Mouse (Mus musculus): ENCODE data around the gene Tead1. TPM values are rescaled to one million over a fixed set of nuclear protein-coding genes. Genes with fewer than 3 reads are reported as not detected.

The Tead1 gene
- total RNA-seq, 2 experiments from 2014 or later = not detected

- ATAC-seq (replicated peaks; ENCODE audit: low FRiP score, low TSS enrichment, poor library complexity, severe bottlenecking) = no peak
These were observed 83.8 kb downstream of the Tead1 start for GRCm38 (mm10) chr7:112762870-112763269.

DNA sequence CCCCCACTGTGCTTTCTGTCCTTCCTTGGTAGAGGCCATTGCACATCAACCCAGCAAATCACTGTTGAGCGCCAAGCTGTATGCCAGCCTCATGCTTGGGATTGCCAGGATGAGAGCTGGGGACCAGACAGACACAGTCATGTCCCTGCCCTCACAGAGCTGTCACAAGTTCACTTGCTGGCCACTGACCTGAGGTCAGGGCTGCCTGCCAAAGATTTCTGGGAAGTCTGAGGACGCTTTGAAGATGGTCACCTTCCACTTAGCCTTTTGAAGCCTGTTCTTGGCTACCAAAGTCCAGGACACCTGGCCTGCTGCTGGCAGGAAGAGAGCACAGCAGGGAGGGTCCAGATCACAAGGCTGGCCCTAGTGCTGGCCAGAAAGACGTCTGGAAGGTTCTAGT, 84.4 kb downstream of the Tead1 start:
- no peak for ATAC-seq (replicated peaks; ENCODE audit: low FRiP score, low TSS enrichment, poor library complexity, severe bottlenecking)

- ATAC-seq (replicated peaks; ENCODE audit: low FRiP score, low TSS enrichment, poor library complexity, severe bottlenecking) = no peak
These were observed 85.8 kb downstream of the Tead1 start for GRCm38 (mm10) chr7:112764921-112765320.

DNA sequence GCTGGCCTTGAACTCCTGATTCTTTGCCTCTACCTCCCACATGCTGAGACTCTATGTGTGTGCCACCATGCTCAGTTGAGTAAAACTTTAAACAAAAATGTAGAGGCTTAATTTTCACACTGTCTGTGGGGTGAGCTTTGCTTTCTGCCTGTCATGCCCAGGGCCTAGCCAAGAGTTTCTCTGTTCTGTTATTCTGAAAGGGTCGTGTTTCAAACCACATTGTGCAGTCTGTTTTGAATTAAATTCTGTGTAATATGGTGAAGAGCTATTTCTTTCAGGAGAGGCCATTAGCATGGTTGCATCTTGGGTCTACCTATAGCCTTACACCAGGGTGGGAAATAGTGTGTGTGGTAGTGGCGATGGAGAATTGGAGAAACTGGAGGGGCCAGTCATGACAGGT, 90.7 kb downstream of the Tead1 start:
- no peak for ATAC-seq (replicated peaks; ENCODE audit: low FRiP score, low TSS enrichment, poor library complexity, severe bottlenecking)

DNA sequence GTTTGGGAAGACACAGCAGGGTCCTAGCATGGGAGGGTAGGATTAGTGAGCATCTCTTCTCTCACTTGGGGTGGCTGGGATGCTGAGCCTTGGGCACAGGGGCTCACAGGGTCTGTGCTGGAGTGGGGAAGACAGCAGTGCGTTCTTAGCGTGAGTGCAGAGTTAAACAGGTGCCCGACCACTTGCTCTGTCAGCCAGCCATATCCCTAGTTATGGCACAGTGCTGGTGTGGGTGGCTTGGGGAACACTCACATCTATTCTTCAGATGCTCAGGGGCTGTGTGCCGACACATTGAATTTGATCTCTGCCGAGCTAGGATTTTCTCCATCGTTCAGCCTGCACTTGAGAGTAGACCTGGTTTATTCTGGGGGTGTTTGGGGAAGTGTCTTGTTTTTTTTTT, 92.3 kb downstream of the Tead1 start:
- ATAC-seq (replicated peaks; ENCODE audit: low FRiP score, low TSS enrichment, poor library complexity, severe bottlenecking) = no peak

DNA sequence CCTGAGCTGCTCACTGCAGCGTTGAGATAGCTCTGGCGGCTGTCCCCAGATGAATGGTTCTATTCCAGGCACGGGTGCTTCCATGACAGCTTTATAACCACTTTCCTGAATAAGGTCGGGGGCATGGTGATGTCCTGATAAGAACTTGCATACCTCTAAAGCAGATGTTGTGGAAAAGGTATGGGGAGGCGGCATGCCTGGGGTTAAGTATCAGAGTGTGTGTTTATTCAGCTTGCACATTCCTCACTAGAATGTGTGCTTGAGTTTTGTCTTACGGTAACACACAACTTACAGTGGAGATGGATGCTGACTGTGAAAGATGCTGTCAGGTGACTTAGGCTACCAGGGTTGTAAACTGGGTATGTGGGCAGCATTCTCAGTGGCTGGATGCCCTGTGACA, 93.7 kb downstream of the Tead1 start:
- no peak for ATAC-seq (replicated peaks; ENCODE audit: low FRiP score, low TSS enrichment, poor library complexity, severe bottlenecking)

DNA sequence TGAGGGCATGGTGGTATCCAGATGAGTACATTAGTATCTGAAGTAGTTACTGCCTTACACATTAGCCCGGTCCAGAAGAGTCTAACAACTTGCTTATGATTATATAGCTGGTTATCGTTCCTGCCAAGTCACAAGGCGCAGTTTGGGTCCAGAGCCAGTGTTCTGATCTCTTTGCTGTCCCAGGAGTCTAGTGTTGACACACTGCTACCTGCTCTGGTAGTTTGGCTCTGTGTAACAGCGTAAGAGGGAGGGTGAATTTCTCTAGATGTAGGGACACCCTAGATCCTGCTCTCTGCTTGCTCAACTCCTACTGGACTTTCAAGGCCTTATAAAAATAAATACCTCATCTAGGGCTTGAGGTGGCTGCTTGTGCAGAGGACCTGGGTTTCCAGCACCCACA, 94.5 kb downstream of the Tead1 start:
- no peak for ATAC-seq (replicated peaks; ENCODE audit: low FRiP score, low TSS enrichment, poor library complexity, severe bottlenecking)

DNA sequence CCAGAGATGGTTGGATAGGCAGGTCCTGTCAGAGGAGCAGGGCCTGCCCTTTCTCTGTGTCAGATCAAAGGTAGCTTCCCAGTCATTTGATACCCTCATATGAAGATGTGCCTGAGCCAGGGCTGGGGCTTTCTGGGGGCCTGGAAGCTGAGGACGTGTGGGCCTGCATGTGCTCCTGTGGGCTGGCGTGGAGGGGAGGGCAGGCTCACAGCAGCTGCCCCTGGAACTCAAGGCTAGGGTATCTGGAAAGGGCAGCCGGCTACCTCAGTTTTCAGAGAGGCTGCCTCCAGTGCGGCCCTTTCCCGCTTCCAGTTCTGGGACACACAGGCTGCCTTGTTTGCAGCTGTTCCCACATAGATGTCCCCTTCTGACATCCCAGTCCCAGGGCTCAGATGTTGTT, 96.7 kb downstream of the Tead1 start:
- ATAC-seq (replicated peaks; ENCODE audit: low FRiP score, low TSS enrichment, poor library complexity, severe bottlenecking) = no peak

GRCm38 (mm10) chr7:112776670-112777069, 97.6 kb downstream of the Tead1 start:
- ATAC-seq (replicated peaks; ENCODE audit: low FRiP score, low TSS enrichment, poor library complexity, severe bottlenecking) = no peak

DNA sequence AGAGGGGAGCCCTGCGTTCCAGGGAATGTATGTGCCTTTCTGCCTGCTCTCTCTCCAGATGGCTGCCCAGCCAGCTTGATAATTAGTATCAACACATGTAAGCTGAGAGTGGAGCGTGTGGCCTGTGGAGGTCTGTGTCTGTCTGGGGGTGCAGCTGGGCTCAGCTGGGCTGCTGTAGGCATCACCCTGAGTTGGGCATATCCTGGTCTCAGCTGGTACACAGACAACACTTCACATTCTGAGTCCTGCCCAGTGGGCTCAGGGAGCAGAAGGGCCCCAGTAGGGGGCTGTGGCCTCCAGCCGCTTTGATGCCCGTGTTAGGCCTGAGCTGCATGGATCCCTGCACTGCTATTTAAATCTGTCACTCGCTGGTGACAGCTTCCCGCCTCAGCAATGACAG, 100.5 kb downstream of the Tead1 start:
- ATAC-seq (replicated peaks; ENCODE audit: low FRiP score, low TSS enrichment, poor library complexity, severe bottlenecking) = no peak

DNA sequence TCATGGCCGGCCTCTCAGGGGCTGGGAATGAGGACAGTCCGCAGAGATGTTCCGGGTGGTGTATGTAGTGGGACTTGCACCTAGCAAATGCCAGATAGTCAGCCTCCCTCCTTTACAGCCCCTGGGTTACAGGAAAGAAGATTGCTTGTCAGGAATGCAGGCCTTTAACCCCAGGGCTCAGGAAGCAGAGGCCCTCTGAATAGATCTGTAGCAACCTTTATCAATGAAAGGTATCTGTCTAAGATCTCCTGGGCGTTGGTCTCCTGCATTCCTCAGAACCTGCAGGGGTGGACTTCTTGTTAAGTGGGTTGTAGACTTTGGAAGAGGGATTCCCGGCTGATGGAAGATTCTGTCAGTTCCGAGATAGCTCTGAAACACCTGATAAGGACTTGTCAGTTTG, 101.8 kb downstream of the Tead1 start:
- ATAC-seq (replicated peaks; ENCODE audit: low FRiP score, low TSS enrichment, poor library complexity, severe bottlenecking) = no peak

DNA sequence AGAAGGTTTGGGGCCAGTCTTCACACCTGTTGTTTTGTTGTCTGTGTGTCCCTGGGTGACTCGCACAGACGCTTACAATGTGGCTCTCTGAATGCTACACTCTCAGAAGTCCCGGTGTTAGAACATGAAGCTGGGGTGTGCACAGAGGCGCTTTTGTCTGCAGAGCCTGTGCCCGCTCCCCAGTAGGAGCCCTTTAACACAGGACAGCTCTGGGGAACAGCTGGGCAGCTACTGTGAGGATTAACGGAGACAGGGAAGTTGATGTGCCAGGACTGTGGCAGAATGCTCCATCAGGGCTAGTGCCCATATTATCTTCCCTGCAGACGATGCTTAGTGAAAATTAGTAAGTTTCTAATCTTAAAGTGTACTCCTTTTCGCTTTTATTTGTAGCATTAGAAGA, 102.9 kb downstream of the Tead1 start:
- ATAC-seq (replicated peaks; ENCODE audit: low FRiP score, low TSS enrichment, poor library complexity, severe bottlenecking) = no peak

GRCm38 (mm10) chr7:112784278-112784677, 105.2 kb downstream of the Tead1 start:
- no peak for ATAC-seq (replicated peaks; ENCODE audit: low FRiP score, low TSS enrichment, poor library complexity, severe bottlenecking)

DNA sequence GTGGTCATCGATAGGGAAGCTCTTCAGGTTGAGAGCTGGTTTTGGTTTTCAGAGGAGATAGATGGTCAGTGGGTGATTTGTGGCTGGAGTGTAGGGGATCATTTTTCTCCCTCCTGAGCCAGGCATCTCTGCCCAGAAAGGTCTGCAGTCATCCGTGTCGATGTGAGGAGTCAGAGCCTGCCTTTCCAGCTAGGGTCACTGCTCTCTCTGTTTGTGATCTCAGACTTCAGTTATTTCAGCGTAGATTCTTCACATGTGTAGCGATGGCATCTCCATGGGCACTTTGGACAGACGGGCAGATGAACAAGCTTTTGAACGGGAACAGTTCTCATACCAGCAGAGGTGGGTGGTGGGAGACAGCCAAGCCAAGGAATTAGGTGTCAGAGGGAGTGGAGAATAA, 106.2 kb downstream of the Tead1 start:
- no peak for ATAC-seq (replicated peaks; ENCODE audit: low FRiP score, low TSS enrichment, poor library complexity, severe bottlenecking)

DNA sequence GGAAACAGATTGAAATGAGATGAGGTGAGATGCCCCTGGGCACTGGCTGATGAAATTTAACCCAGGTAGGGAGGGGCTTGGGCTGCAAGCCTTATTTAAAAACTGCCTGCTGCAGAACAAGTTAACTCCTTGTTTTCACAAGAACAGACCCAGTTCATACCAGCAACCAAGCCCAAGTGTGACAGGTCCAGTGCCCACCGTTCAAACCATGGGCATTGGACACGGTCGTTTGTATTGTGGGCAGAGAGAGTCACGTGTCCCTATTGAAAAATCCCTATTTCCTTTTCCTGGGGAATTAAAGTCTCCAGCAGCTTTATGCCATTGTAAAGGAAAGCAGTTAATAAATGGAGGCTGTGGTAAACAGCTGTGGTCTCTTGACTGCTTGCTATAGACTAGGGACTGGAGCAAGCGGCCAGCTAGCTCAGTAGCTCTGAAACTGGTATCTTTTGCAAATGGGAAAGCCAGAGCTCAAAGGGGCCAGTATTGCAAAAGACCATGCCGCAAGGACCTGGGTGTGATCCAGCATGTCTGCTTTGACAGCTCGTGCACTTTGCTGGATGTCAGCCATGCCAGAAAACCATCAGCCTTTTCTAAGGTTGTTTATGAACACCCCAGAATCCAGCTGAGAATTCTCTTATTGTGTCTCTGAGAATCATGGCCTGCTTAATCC, 107.6 kb downstream of the Tead1 start:
- ATAC-seq (replicated peaks; ENCODE audit: low FRiP score, low TSS enrichment, poor library complexity, severe bottlenecking) = no peak

DNA sequence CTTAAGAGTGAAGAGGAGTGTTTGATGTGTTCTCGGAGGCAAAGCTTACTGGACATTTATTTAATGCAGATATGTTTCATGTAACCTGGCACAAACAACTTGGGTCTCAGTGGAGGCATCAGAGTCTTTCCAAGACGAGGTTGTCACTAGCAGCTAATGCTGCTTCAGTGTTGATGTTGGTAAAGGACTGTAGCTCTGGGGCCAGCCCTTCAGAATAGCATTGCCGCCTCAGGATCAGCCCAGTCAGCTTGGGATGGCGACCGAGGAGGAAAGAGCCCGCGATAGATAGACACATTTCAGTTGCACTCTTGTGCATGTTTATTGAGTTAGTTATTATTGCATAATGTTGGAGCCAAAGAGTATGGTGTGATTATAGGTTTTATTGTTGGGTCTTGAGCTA, 108.2 kb downstream of the Tead1 start:
- no peak for ATAC-seq (replicated peaks; ENCODE audit: low FRiP score, low TSS enrichment, poor library complexity, severe bottlenecking)

- ATAC-seq (replicated peaks; ENCODE audit: low FRiP score, low TSS enrichment, poor library complexity, severe bottlenecking) = no peak
These were observed 109.2 kb downstream of the Tead1 start for GRCm38 (mm10) chr7:112788321-112788751.

DNA sequence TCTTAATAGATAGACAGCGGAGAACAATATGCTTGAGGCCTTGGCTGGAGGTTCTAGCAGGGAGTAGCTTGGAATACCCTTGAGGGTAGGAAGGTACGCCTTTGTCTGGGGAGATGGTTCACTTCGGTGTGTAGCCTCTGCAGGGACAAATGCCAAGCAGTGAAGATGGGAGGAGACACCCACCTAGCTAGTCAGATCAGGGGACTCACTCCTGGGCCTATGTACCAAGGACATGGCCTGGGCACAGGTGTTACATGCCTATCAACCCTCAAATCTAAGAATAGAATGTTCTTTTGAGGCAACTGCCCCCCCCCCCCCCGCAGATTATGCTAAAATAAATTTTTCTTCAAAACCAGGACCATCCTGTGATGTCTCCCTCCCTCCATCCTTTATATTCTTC, 110.6 kb downstream of the Tead1 start:
- no peak for ATAC-seq (replicated peaks; ENCODE audit: low FRiP score, low TSS enrichment, poor library complexity, severe bottlenecking)

DNA sequence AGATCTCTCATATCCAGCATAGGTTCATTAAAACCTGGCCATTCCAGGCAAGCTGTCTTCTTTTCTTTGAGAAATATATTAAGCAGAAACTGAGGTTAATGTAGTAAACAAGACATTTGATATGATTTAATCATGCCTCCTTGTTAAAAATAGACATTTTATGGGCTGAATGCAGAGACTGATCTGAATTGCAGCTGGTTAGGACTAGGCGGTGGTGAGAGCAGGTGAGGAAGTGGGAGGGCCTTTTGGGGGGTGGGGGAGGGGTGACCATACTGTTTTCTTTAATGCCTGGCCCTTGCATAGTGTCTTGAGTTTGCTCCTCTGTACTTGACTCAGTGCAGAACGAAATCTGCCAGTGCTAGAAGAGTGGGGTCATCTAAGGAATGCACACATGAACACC, 111.2 kb downstream of the Tead1 start:
- no peak for ATAC-seq (replicated peaks; ENCODE audit: low FRiP score, low TSS enrichment, poor library complexity, severe bottlenecking)

DNA sequence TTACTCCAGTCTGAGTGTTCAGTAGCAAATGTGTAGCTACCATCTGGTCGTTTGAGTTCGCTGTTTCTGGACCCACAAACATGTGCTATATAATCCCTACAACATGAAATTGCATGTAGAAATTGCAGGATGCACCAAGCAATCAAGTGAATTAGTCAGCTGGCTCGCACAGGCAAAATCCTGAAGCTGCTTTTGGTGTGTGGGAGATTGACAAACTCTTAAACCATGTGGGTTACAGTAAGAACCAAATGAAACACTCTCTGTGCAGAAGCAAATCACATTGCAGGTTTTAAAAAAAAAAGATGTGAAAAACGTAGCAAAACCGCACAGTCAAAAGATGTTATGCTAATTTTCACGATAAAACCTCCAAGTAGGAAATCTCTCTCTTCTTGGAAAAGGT, 113.6 kb downstream of the Tead1 start:
- ATAC-seq (replicated peaks; ENCODE audit: low FRiP score, low TSS enrichment, poor library complexity, severe bottlenecking) = no peak

DNA sequence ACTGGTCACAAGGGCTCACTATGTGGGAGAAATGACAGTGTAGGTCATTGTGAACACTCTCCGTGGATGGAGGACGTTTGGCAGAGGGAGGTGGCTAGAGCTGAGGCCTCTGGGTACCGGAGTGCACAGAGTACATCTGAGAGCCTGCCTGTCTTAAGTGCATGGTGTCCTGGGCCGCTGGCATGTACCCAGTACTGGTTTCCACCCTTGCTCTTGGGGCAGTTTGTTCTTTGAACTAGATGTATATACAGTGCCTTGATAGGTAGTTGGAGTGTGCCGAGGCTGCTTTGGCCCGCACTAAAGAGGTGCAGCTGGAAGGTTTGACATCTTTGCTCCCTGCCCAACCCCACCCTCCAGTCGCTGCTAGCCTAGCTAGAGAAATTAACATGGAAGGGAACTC, 114.8 kb downstream of the Tead1 start:
- no peak for ATAC-seq (replicated peaks; ENCODE audit: low FRiP score, low TSS enrichment, poor library complexity, severe bottlenecking)

GRCm38 (mm10) chr7:112794481-112794880, 115.4 kb downstream of the Tead1 start:
- no peak for ATAC-seq (replicated peaks; ENCODE audit: low FRiP score, low TSS enrichment, poor library complexity, severe bottlenecking)

Data from megakaryocyte-erythroid progenitor cell, adult 5-6 weeks (primary cell).